Mouse (Mus musculus) gonadal fat pad, adult 2 months (tissue): ENCODE measurements around the gene 2010111I01Rik. TPM values are rescaled to one million over a fixed set of nuclear protein-coding genes. Genes with fewer than 3 reads are reported as not detected.
"Not testable (repeated sequence)": the region's sequence is repeated elsewhere in the genome, so short reads cannot be mapped to it uniquely, and the experiment has no call there.

Source experiments
- DNase-seq: peaks from one replicate; pipeline ENCODE4 v3.0.0-alpha.2; 2012; ENCODE audit warnings: low read depth
- polyA plus RNA-seq: library from polyadenylated mRNA; depleted of rRNA; stranded (reverse); fragments of >200 nt; gene quantifications from 2 replicates; pipeline ENCODE4 v1.2.3, GENCODE M21; 2012; rRNA removed

Gene 2010111I01Rik
- polyA plus RNA-seq, 1 experiment: 80.6 TPM

DNA sequence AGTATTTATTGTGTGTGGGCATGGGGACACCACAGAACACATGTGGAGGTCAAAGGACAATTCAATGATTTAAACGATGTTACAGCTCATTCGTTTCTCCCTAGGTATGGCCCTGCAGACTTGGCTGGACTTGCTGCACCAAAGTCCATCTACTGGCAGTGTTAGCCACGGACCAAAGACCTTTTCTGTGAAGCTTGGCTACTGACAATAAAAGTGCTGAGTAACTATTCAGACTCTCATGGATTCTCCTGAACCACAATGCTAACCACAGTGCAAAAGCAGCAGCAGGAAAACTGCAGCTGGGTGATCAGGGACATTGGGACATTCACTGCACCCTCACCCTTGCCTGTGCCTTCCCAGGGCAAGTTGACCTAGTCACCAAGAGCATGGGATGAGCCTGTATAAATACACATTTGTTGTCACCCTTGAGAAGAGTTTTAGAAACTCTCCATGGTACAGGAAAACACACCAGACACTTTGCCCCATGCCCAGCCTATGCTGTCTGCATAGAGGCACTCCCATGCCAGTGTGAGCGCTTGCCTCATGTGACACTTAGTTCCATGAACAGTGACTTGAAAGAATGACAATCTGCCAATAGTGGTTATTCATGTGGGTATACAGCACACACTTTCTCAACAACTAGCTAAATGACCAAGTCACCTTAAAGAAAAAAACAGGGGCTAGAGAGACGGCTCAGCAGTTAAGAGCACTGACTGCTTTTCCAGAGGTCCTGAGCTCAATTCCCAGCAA, 381.0 kb downstream of the 2010111I01Rik start:
- DNase-seq: no peak

DNA sequence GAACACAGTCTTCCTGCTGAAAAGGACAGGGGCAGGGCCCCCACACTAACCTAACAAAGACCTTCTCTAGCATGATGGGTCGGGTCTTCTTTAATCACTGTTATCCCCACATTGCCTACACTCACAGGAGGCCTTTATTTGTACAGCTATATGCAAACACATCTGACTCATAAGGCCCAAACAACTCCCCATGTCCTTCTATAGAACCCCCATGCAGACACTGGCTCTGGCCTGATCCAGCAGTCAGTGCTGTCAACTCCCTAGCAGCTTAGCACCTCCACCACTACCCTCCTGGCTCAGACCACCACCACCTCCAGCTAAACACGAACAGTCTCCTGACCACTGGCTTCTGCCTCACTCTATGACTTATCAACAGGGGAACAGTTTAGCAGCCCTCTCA, 382.9 kb downstream of the 2010111I01Rik start:
- DNase-seq: no peak

DNA sequence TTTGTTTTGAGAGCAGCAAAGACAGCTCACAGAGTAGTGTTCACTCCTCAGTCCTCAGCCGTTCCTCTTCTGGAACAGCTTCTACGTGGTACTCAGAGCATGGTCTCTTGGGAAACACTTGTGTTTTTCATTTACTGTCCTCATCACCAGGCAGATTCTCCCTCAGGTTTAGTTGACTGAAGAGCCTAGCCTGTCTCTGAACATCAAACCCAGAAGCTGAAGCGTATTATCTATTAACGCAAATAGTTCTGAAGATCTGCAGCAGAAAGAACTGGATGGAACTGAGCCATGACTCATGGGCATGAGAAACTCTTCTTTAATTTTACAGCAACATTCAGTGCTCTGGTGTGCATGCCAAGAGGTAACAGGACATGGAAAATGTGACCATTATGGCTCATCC, 385.4 kb downstream of the 2010111I01Rik start:
- DNase-seq: no peak

DNA sequence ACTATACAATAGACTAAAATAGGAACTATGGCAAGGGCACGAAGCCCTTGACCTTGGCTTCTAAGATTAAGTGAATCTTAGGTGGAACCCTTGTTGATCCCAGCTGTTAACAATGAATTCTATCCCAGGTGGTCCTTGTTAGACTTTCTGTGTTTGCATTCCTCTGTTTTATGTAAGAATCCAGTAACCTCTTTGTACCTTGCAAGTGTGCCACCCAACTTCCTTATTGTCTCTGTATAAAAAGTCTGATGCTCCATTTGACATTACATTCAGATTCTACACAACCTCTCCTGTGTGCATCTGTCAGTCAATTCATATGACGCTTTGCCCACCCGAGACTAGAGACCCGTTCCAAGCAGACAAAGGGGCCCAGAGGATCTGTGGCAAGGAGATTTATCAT, 388.6 kb downstream of the 2010111I01Rik start:
- DNase-seq: not testable (repeated sequence)

DNA sequence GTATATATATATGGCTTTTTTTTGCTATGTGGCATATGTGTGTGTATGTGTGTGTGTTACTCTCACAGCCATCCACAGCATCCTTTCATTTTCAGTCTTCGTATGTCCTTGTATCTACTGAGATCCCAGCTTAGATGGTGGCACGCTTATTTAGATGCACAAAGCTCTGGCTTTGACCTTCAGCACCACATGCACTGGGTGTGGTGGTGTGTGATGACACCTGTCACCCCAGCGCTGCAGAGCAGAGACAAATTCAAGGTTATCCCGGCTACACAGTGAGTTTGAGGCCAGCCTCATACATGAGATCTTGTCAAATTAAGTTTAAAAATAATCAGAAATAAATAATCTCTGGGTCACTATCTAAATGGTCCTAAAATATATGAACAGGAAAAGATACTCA, 391.4 kb downstream of the 2010111I01Rik start:
- no peak for DNase-seq

DNA sequence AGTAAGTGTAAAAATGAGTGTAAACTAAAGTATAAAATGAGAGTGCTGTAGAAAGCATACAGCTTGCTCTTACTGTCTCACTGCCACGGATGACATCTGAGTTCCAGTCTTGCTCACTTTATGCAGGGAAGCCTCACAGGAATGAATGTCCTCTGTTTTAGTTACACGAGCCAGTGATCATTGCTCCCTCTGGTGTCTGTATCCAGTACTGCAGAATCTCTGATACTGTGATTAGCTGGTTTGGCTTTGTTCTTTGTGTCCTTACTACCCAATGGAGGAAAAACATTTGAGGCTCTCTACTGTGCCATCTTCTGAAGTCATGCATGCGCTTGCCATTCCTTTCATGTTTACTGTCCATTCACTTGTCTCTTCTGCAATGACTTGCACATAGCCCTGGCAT, 391.9 kb downstream of the 2010111I01Rik start:
- DNase-seq: no peak

DNA sequence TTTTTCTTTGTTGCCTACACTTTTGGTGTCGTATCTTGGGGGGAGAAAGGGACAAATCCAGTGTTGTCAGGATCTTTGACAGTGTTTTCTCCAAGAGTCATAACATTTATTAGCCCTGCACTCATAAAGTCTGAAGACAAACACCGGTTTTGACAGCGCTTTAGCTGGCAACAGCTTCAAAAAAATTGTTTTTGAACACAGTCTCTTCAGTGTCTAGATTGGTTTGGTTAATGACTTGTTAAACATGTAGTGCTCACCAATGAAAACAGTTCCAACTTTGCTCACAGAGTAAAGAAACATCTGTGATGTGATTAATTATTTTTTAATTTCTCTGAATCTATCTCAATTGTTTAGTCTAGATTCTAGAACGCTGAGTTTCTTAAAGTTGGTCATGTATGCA, 394.7 kb downstream of the 2010111I01Rik start:
- DNase-seq: no peak

DNA sequence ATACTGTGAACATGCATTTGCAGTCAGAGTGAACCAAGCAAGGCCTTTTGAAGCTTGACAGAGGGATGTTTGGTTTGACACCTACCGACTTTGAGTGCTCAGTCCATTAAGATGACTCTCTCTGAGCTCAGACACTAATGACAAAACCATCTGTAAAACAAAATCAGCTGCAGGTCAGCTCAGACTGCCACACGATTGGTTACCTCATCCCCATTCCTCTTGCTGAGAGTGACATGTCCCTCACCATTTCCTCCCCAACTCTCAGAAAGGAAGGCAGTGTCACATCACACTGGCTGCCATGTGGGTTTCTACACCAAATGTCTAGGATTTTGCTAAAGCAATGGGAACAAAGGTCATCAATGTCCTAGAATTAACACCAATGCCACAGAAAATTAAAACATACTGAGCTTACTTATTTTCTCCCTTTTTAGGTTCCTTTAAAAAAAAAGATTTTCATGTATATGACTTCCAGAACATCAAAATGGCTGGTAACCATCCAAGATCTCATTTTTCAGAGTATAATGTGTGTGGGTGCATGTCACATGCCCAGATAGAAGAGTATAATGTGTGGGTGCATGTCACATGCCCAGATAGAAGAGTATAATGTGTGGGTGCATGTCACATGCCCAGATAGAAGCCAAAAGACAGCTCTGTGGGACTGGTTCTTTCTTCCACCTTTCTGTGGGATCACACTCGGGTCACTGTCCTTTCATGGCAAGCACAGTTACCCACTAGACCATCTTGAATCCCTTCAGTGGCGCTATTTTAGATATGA, 395.6 kb downstream of the 2010111I01Rik start:
- no peak for DNase-seq

DNA sequence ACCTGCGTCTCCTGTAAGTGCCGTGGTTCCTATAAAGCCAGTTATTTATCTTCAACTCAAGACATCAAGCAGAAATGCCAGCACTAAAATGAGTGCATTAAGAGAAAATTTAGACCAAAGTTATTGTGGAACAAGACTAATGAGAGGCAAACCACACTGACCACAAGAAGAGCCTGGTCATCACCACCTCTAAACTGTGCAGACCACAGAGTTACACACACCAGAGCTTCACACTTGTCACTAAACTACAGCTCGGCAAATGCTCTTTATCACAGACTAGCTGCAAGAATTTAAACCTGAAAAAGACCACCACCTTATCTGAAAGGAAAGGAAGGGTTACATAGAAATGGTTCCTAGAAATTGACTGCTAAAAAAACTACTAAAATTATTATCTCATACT, 397.1 kb downstream of the 2010111I01Rik start:
- DNase-seq: no peak

DNA sequence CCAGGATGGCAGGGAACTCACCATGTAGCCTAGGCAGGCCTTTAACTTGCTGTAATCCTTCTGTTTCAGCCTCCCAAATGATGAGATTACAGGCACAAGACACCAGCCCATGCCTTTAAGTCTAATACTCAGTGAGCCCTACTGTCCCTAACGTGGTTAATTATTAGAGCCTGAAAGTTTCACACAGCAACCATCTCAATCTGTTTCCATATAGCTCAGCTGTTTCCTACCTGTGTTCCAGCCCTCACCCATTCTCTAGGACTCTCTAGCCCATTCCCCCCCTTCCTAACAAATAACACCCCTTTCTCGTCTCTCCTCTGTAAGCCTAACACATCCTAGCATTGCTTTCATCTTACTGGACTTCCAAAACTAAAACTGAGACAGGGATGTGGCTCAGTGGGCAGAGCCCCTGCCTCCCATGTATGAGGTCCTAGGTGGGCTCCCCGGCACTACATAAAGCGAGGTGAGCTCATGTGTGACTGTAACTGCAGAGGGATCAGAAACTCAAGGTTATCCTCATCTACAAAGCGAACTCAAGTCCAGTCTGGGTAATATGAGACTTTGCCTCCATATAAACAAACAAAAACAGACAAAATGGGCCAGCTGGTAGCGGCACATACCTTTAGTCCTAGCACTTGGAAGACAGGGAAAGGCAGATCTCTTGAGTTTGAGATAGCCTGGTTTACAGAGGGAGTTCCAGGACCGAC, 408.9 kb downstream of the 2010111I01Rik start:
- DNase-seq: no peak

Other genes with a start within 250 kb of the 2010111I01Rik start
- 1.1 and 1.3 TPM in 2 replicates for gene Platr25, start 204.2 kb upstream of the 2010111I01Rik start, polyA plus RNA-seq
- gene Gm5141, start 179.1 kb upstream of the 2010111I01Rik start, polyA plus RNA-seq: 0.35 and 0.71 TPM in 2 replicates
- 2.8 and 4.5 TPM in 2 replicates for gene Fbp2, start 106.5 kb upstream of the 2010111I01Rik start, polyA plus RNA-seq
- gene Fbp1, start 76.6 kb upstream of the 2010111I01Rik start, polyA plus RNA-seq: 5.2 and 9.8 TPM in 2 replicates